Mouse (Mus musculus) gastrocnemius, adult 8-10 months (tissue): Measurements from ENCODE around the gene Dnase1l3. TPM values are rescaled to one million over a fixed set of nuclear protein-coding genes. Genes with fewer than 3 reads are reported as not detected.

ENCODE experiments used
- DNase-seq, 2 experiments: peaks; one replicate each; pipeline ENCODE4 v3.0.0; 2022; ENCODE audit warnings: low spot score in 2 of 2
- total RNA-seq, 4 experiments: library from RNA; stranded (reverse); gene quantifications; 2 replicates each; pipeline ENCODE4 v1.2.4; 2022

Gene Dnase1l3
- total RNA-seq: not detected

DNA sequence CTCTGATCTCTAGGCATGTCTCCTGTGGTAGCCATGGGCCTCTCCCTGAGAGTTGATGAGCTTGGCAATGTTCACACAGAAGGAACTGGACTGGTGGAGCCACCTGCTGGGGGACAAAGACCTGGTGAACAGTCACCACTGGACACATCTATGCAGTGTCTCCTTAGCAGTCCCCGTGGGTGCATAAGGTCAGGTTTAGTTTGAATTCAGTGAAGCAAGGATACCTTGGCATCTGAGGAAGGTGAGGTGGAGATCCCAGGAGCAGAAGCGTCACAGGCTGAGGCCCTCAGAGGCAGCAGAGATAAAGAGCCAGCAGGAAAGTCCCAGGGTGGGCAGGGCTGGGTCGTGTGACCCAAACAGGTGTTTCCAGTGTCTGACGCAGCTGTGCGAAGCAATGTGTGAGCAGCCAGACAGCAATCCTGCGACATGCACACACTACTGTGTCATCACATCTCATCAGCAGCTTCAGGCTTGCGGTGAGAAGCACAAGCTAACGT lies at the start of gene Dnase1l3:
Dnase1l3 (minus strand) TSS at position 303 of the 497 bp plus-strand sequence.
- DNase-seq: no peak

DNA sequence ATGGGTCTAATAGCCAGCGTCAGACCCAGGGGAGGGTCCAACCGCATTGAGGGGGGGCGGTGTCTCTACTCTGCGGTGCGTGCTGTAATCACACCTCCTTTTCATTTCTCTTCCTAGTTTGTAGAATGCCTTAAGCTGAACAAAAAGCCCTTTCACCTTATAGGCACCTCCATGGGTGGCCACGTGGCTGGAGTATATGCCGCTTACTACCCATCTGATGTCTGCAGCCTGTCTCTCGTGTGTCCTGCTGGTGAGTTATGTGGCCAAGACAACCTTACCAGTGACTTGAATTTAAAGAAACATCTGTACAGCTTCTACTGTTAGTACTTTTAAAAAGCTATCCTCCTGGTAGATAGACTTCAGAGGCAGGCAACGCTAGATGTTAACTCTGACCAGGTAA lies 48.2 kb upstream of the Dnase1l3 start:
- DNase-seq: no peak

- DNase-seq: no peak
Observed at GRCm38 (mm10) chr14:8042120-8042519, 47.7 kb upstream of the Dnase1l3 start.

- no peak for DNase-seq
Observed at GRCm38 (mm10) chr14:8040911-8041678, 46.7 kb upstream of the Dnase1l3 start.

DNA sequence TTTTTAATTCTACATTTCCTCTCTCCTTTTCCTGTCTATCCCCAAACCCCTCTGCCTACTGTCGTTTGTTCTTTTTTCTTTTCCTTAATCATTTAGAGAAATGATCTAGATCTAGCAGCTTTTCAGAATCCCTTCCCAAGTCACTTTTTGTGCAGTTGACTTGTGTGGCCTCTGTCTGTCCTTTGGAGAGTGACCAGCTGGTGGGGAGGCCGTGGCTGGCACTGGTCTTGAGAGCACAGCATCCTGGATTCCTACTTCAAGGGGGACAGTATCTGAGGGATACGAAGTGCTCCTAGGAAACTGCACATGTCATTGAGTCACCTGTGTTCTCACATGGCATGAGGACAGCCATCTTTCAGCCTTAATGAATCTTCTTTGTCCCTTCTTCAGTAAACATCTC lies 45.8 kb upstream of the Dnase1l3 start:
- DNase-seq: no peak

- DNase-seq: peak; percentile 73 to 85
Observed at GRCm38 (mm10) chr14:8038791-8039448, 44.5 kb upstream of the Dnase1l3 start.

DNA sequence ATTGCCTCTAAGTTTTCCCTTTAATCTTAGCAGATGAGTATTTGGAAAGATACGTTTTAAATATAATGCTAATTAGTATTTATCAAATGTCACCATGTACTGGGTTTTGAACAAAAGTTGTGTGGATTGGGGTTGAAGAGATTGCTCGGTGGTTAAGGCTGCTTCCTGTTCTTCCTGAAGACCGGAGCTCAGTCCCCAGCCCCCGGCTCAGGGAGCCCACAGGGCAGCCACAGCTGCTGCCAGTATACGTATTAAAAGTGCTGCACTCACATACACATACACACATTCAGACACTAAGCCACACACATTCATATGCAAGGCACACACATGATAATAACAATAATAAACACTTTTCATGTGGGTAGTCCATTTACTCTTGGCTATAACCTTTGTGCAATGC lies 43.8 kb upstream of the Dnase1l3 start:
- DNase-seq: no peak

GRCm38 (mm10) chr14:8036406-8036805 lies 42.0 kb upstream of the Dnase1l3 start:
- no peak for DNase-seq

- no peak for DNase-seq
Observed at GRCm38 (mm10) chr14:8035951-8036350, 41.6 kb upstream of the Dnase1l3 start.

DNA sequence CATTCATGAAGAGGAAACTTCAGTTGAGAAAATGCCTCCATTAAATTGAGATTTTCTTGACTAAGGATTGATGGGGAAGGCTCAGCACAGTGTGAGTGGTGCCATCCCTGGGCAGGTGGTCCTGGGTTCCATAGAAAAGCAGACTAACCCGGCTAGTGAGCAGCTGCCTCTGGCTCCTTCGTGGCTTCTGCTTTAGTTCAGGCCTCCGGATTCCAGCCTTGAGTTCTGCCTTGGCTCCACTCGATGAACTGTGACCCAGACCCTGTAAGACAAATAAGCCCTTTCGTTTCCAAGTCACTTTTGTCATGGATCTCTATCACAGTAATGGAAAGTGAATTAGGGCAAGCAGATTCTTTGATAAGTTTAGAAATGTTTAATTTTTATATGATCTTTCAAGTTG lies 40.2 kb upstream of the Dnase1l3 start:
- DNase-seq: no peak

- no peak for DNase-seq
Observed at GRCm38 (mm10) chr14:8032087-8032944, 37.9 kb upstream of the Dnase1l3 start.

DNA sequence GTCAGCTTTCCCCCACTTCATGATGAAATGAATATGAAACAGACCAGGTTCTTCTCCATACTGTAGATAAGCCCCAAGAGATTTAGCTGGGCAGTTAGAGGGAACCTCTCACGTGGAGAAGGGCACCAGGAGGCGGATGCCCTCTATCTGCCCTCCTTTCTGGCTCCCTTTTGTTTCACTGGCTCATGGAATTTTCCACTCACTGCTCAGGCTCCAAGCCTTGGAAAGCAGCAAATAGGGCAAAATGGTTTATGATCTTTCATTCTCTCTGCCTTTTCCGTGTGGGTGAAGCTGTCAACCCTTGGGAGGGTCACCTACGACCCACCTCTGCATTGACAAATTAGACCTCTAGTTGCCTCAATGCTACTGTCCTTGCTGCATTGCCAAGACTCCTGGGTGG lies 36.2 kb upstream of the Dnase1l3 start:
- no peak for DNase-seq

DNA sequence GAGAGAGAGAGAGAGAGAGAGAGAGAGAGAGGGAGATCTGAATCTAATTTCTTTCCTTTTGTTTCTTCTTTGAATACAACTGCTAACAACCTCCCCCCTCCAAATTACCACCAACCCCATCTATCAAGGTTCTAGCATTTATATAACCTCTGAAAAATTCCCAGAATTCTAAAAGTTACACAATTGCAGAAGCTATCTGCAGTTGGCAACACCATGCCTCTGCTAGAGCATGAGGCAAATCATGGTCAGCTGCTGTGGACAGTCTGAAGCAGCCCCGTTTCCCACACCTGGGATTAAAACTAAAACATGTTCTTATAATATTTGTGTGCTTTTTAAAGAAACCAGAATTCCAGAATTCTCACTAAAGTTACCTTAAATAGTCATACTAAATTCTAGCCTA lies 35.4 kb upstream of the Dnase1l3 start:
- DNase-seq: no peak

DNA sequence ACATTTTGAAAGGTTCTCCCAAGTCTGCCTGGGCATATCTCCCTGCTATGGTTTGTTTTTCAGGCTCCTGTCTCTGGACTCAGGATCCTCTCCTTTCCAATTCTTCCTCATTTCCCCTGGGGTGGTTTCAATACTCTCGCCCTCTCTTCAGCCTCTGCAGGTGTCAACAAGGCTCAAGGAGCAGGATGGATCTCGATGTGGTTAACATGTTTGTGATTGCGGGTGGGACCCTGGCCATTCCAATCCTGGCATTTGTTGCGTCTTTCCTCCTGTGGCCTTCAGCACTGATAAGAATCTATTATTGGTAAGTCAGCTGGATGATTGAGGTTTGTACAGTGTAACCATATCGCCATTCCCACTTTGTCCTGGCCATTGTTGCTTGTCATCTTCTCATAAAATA lies 33.7 kb upstream of the Dnase1l3 start:
- no peak for DNase-seq

DNA sequence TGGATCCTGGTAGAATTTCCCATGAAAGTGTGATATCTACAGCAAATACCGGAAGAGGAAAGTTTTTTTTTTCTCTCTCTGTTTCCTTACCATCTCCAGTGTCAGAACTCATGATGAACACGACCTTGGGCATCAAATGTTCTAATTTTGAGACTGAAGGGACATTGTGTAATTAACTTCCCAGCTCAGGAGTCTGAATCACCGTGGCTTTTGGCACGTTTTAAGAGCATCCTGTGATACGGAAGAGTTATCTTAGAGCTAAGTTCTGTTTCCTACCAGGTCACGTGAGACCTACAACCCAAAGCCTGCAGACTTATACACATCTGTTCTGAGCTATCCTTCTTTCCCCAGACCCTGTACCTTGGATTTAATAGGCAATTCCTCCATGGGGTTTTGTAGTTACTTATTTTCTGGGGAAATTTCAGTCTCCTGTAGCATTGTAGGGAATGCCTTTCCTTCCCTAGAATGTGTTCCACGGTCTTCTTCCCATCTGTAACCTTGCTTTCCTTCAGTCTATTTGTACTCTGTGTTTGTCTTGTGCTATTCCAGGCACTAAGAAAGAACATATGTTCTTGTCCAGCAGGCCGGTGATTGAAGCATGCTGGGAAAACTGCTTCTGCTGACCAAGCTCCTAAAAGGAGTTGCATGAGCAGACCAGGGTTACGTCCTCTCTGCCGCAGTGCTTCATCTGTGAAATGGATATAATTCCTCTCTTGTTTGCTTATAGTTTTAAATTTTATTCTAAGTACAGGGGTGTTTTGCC lies 32.6 kb upstream of the Dnase1l3 start:
- no peak for DNase-seq

DNA sequence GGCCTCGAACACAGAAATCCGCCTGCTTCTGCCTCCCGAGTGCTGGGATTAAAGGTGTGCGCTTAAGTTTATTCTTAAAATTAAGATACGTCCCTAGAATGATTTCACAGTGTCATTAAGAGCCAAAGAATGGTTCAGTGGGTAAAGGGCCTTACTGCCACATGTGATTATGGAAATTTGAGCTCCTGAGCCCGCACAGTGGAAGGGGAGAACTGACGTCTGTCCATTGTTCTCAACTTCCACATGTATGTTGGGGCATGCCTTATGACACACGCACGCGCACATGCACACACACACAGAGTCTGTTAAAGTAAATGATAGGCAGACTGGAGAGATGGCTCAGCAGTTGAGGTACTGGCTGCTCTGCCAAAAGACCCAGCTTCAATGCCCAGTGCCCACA lies 30.6 kb upstream of the Dnase1l3 start:
- no peak for DNase-seq

- no peak for DNase-seq
Observed at GRCm38 (mm10) chr14:8024469-8024868, 30.1 kb upstream of the Dnase1l3 start.

GRCm38 (mm10) chr14:8020546-8020945 lies 26.2 kb upstream of the Dnase1l3 start:
- DNase-seq: no peak

DNA sequence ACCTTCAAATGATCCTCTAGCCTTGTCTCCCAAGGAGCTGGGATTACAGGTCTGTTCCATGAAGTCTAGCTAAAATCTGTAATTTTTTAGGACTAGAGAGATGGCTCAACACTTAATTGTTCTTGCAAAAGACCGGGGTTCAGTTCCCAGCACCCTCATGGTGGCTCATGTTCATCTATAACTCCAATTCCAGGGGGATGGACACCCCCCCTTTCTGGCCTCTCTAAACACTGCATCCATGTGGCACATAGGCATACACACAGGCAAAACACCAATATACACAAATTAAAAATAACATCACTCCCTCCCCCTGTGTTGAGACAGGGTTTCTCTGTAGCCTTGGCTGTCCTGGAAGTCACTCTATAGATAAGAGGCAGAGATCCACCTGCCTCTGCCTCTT lies 25.6 kb upstream of the Dnase1l3 start:
- no peak for DNase-seq

DNA sequence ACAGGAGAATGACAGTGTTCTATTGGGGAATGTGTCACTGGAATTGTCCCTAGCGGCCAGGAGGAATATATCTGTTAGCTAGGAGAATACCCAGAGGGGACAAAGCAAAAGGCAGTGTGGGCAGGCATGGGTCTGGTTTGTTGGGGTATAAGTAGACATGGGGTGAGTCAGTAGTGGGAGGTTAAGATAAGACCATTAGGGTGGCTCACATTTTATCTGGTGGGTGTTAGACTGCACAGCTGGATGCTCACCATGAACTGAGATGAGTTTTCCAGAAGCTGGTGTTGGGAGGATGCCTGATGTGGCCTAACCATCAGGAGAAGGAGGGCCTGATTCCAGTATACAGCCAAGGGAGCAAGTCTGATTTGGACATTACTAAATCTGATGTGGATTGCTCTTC lies 22.6 kb upstream of the Dnase1l3 start:
- no peak for DNase-seq

DNA sequence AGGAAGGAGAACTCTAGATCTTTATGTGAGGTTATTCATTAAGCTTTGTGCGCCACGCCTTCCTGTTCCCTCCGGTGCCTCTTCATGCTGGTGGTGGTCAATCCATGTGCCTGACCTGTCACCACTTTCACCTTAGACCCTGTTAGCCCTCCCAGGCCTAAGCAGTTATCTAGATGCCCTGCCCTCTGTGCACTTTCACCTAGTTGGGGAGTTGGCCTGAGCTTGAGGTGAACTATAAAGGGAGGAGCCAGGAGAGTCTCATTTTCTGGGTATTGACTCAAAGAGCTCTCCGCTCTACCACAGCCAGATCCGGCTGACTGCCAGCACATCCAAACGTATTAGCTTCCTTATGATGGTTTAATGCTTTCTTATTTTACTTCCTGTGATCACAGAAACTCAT lies 21.9 kb upstream of the Dnase1l3 start:
- DNase-seq: no peak
